Mouse (Mus musculus) regulatory T cell (primary cell): ENCODE measurements around the gene Slc16a10.

Experiments
- in situ Hi-C: fragments of 300-600 bp; cut with MboI, MseI; formaldehyde crosslinking; loops from one replicate; pipeline ENCODE4 v1.15.1; 2025; ENCODE audit warnings: high pct_unique_total_duplicates

Slc16a10 gene

DNA sequence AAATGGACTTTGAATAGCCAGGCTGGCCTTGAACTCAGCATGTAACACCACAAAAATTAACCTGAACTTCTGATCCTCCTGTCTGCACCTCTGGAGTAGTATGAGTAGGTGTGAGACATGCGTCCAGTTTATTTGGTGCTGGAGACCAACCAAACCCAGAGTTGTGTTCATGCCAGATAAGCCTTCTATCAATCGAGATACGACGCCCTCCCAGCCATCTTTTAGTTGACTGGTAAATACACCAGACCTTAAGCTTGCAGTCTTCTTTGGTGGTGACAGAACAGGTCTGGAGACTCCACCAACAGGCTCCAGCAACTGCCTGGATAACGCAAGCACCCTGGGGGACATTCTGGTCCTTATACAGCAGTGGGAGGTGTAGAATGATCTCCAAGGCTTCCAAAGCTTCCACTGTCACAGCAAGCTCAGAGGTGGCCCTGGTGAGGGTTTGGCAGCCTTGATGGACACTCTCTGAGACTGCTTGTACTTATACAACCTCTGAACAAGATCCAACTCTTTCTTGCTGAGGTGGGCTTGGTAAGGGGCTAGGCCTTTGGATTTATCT is 7.6 kb upstream of the Slc16a10 start:
- in situ Hi-C loops = no loop called here

DNA sequence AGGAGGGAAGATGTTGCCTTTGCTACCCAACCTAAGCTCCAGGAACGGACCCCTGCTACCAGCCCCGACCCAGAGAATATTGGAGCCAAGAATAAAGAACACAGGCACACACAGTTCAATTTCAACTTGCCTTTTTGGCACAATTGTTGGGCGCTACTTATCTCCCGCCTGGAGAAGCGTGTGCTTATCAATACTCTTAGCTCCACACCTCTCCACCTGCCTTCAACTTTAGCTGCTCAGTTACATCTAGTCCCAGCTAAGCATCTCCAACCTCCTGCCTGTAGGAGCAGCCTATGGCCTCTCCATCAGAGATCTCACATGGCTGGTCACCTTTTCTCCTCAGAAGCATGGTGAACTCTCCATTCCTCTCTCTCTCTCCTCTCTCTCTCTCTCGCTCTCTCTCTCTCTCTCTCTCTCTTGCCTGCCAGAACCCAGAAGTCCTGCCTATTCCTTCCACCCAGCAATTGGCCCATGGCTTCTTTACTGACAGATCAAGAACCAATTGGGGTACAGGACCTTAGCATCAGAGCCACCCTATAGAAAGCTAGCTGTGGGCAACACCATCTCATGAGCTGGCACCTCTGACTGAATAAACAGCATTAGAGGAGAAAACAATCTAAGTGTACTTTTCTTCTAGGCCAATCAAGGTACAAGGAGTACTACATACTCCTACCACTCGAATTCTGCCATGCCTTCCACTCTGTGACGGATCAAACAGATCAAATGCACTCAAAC is 5.4 kb upstream of the Slc16a10 start:
- in situ Hi-C loops = no loop called here

DNA sequence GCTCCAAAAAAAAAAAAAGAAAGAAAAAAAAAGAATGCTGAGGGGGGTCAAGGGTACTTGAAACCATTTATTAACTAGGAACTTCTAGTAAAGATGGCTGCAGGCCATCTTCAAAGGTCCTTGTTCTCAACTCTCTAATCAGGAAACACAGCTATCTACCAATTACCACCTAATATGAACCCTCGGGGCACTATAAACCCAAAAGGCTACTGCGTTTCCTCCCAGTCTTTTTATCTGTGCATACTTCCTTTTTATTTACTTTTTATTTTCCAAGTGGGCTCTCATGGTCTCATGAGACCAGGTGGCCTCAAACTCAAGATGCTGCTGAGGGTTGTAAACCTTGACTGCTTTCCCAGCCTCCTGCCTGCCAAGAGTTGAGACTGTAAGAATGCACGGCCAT is 4.4 kb upstream of the Slc16a10 start:
- in situ Hi-C loops = no loop called here

DNA sequence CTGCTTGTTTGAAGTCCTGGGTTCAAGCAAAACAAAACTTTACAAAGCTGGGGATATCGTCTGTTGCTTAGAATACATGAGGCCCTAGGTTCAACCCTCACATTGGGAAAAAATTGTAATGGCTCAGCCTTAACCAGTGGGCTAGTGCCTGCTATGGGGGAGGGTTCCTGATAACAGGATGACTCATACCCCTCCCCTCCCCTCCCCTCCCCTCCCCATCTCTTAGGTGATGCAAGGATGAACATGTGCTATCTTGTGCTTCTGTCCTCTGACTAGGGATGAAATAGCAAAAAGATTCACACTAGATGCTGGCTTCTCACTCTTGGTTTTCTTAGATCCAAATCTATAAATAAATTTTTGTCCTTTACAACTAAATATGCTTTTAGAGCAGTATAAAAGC is 2.8 kb upstream of the Slc16a10 start:
- in situ Hi-C loops = no loop called here

DNA sequence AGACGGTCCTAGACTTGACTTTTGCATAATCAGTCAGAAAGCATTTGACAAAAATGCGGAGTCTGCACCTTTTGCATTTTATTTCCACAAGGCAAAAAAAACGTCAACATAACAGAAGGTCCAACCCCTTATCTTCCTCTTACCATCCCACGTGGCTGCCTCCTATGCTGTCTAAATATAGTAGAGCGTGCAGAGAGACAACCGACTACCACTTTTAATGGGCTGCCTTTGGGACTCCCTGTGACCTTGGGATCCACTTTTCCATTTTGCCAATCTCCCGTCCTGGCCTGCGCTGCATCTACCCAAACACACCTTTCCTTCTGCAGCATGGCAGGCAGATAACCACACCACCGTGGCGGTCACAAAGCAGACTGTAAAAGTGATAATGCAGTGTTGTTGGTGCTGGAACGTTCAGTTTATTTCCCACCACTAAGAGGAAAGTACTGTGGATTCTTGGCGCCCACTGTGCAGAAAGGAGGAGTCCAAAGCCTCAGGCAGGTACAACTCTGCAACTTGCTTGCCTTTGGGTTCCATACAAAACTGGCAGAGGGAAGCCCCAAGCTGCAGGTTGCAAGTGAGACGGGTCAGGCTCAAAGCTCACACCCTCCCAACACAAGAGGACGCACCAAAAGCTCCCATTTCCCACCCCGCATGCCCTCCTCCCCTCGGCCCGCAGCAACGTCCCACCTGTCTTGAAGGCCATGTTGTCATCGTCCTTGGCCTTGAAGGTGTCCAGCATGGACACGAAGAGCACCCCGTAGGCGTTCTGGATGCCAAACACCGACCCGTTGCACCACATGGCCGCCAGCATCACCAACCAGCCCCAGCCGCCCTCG is 824 bp downstream of the Slc16a10 start:
- in situ Hi-C loops = no loop called here

DNA sequence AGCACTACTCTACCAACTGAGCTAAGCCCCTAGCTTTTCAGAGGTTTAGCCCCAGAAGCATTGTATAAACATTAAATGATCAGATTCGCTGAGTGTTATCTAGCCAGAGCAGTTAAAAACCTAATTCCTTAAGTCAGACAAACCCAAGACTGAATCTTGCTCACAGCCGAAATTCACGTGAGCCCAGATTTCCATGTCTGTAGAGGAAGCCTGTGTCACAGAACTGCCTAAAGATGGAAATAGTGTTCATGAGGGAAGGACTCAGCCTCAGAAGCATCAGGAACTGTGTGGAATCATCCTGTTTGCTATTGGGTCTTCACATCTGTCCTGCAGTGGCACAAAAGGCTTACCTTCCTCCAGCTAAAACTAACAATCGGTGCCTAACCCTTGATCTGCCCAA is 2.4 kb downstream of the Slc16a10 start:
- in situ Hi-C loops = loop anchor here (5.0 to 10.0 kb wide), 2 partner anchors 45 to 77 kb away; no protein-coding TSS in a partner anchor

DNA sequence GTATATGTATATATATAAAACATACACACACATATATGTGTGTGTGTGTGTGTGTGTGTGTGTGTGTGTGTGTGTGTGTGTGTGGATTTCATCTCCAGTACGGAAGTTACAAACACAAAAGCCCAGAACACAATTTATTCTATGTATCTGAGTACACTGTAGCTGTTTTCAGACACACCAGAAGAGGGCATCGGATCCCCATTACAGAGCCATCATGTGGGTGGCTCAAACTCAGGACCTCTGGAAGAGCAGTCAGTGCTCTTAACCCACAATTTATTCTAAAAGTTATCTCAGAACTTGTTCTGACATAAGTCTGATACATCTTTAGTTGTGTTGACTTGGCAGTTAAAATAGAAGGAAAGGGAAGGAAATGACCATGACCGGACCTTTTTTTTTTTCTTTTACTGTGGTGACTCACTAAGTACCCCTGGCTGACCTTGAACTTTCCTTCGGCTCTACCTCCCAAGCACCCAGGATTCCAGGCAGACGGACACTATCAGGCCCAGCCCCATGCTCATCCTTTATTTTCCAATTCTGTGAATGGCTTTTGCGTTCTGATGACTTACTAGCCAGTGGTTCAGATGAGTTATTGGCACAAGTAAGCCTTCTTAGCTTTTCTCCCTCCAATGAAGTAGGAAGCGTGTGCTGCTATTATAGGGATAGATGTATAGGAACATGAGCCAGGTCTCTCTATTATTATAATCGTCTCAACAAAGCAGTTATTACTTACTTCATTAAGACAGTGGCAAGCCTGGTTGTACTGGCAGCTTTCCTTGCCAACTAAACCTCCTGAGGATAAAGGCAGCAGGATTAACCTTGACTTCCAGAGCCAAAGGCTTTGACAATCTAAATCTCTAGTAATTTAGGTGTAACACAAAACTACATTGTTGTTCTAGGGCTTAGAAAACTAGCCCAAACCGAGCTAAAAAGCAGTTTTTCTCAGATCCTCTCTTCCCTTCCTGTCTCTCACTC is 6.0 kb downstream of the Slc16a10 start:
- in situ Hi-C loops = loop anchor here (5.0 to 10.0 kb wide), 2 partner anchors 49 to 74 kb away; no protein-coding TSS in a partner anchor

DNA sequence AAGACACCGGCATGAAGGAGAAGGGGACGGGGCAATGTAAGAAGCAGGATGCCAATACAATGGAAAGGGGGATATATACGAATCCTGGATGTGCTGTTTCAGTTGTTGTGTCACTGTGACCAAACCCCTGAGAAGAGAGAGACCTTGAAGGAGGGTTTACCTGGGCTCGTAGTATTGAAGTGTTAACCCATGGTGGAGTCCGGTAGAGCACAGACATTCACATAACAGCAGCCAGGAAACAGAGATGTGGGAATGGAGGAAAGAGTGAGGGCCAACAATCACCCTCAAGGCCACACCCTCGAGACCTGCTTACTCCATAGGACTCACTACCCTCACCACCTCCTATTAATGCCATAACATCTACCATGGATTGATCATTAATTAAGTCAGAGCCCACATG is 7.2 kb downstream of the Slc16a10 start:
- in situ Hi-C loops = loop anchor here (5.0 to 10.0 kb wide), 2 partner anchors 50 to 73 kb away; no protein-coding TSS in a partner anchor

DNA sequence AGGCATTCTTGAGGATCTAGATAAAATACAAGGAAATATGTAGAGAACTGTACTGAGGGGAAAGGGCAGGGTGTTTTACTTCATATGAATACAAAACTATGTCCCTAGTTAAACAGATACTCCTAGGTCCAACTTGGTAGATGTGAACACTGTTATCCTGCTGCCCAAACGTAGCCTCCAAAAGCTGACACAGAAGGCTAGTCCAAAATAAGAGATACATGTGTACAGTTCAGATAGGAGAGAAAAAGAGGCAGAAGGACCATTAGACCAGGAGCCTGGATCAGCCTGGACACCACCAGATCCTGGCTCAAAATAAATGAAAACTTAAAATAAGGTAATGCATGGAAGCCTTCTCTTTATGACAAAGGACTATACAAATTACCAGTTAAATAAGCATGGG is 8.4 kb downstream of the Slc16a10 start:
- in situ Hi-C loops = loop anchor here (10.0 kb wide), 1 partner anchor 51 kb away; no protein-coding TSS in a partner anchor

DNA sequence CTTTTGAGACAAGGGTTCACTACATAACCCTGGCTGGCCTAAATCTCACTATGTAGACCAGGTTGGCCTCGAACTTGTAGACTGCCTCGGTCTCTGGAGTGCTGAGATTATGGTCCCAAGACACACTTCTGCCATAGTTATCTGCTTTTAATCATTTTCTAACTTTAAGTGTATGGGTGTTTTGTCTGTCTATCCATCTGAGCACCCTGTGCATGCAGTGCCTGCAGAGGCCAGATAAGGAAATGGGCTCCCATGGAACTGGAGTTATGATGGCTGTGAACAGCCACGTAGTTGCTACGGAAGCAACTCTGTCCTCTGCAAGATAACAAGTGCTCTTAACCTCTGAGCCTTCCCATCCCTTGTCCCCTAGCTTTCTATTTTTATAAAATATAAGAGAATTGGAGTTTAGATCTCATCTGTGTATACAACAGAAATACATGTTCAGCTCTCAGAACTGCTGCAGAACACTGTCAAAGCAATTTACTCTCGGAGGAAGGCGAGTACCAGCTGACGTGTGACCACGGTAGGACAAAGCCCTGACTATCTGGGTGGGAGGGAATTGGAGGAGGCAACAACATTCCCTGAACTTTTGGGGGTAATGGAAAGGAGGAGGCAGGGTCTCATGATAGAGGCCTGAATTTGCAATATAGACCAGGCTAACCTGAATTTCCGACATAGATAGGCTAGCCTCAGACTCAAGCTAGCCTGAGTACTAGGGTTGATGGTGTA is 10.2 kb downstream of the Slc16a10 start:
- in situ Hi-C loops = loop anchor here (10.0 kb wide), 1 partner anchor 53 kb away; no protein-coding TSS in a partner anchor

DNA sequence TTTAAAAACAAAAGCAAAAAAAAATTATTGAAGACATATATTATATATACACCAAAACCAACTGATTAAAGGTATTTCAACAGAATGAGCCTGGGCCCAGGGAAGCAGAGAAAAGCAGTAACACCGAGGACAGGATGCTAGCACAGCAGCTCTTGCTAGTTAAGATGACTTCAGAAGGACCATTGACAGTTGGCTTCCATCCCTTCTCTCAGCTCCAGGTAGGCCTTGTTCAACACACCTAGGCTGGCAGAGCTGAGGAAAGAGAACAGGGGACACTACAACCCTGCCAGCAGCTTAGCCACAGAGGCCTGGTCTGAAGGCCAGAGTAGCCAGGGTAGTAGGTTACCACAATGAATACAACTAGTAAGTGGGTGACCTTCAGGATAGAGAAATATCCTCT is 11.9 kb downstream of the Slc16a10 start:
- in situ Hi-C loops = loop anchor here (10.0 kb wide), 1 partner anchor 55 kb away; no protein-coding TSS in a partner anchor

DNA sequence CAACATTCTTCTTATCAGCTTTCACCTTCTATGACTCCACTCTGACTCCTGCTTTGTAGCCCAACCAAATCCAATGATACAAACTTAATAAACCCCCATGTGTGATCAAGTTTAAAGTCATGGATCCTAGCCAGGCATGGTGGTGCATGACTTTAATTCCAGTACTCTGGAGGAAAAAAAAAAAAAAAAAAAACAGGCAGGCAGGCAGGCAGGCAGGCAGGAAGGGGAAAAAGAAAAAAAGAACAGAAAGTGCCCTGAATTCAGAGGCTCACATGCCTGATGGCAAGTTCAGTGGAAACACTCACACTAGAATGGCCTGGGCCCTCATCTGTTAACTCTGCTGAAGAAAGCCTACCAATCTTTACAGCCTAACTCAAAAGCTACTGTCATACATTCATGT is 12.9 kb downstream of the Slc16a10 start:
- in situ Hi-C loops = no loop called here

DNA sequence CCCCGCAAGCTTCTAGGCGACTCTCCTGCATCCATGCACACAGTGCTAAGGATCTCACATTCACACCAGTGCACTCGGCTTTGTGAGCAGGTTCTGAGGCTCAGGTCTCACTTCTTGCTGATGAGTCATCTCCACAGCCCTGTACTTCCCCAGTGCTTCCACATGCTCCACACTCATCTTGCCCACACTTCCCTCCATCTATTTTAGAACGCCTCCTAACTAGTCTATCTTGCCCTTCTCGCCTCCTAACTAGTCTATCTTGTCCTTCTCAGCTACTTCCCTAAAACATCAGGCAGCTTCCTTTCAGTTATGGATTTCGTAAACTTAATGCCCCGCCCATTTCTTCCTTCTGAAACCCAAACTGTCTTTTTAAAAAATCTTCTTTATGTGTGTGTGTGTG is 13.6 kb downstream of the Slc16a10 start:
- in situ Hi-C loops = no loop called here

DNA sequence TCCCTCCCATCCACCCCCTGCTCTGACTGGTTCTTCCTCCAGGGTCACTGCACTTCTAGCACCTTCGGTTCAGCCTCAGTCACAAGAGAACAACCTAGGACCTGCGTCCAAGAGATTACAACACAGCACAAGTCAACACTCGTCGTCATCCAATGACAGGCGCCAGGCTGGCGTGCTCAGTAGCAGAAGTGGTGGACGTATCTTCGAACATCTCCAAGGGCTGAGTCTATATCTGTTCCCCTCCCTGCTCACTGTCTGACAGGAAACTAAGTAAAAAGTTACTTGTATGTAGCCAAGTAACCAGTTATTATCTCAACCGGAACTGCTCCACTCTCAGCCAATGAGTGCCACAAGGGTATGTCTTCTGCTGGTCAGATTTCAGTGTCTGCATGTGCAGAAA is 16.9 kb downstream of the Slc16a10 start:
- in situ Hi-C loops = no loop called here

DNA sequence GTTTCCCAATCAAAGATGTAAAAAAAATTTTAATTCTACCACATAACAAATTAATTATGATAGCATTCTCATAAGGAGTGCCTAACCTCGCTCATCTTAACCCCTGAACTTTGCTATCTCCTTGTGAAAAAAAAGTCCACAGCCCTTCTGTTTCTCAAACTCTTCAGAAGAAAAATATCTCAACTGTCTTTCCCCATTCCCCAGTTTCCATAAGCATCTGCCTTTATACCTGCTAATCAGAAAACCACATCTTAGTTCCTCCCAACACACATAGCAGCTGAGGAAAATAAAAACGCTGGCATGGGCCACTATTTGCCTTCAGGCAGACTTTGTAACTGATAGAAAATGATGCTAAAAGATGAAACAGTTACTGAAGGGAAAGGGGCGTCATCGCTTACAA is 17.5 kb downstream of the Slc16a10 start:
- in situ Hi-C loops = no loop called here

DNA sequence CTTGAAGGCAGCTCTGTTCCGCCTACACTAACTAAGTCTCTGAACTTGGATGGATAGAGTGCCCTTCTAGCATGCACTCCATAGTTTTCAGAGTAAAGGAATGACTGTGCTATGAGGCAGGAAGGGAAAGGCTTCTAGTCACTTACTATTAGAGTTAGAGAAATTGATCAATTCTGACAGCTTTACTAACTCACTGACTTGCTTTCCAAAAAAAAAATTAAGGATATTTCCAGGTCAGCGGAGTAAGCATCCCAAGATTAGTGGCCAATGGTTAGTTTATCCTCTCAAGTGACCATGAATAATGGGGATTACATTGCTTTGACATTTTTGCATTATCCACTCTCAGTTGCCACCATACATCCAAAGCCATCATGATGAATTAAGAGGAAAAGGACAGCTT is 18.0 kb downstream of the Slc16a10 start:
- in situ Hi-C loops = no loop called here

DNA sequence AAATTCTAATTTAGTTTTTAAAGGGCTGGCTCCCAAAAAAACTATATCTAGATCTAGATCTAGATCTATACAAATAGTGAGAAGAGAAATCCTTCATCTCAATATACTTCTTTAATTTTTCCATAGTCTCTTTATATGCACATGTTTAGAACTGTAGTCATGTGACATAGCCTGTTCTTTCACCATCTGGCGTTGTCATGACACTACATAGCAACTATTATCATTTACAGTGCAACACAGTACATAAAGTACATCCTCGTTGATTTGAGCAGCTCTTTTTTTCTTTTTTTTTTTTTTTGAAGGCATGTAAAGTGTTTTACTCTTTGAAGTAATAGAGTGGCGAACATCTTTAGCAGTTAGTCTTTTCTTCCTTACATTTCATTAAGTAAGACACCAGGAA is 22.6 kb downstream of the Slc16a10 start:
- in situ Hi-C loops = no loop called here

DNA sequence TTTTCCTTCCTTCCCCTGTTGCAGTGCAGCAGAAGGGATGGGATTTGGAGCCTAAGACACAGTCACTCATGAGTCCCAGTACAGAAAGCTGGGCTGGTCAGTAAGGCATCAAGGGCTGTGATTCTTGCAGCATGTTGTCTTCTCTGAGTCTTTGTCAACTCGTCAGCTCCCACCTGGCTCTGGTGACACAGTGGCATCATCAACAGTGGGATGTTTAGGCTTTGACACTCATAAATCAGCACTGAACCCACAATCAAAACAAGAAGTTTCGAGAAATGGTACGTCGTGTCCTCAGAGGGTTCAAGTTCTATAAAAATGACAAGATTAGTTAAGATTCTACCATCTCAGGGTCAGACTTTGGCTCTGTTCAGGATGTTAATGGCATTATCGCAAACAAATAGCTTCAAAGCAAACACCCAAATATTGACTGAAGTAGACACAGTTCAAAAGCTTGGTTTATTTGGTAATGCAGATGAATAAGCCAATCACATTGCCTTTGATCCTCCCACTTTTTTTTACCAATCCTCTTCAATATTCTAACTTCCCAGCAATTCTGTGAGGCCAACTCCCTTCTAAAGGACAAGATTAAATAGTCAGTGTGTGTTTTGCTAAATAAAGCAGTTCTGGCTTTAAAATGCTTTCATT is 23.2 kb downstream of the Slc16a10 start:
- in situ Hi-C loops = no loop called here

DNA sequence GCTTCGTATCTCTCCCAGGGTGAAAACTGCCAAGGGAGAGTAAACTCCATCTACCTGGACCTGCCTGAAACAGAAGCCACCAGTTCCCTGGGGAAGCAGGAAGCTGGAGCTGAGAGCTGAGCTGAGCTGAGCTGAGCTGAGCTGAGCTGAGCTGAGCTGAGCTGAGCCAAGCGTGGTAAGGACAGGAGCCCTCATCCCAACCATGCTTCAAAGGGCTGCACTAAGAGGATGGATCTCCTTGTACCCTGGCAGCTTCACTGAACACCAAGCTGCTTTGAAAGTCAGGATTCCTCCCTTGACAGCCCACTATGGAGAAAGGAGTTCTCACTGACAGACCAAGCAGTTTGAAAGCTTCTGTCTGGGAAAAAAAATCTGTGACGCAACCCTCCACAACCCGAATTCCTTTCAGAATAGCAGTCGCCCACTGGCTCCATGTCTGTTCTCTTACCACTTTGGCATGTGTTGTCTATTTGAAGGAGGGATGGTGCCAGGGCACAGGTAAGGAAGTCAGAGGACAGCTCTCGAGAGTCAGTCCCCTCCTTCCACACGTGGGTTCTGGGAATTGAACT is 28.5 kb downstream of the Slc16a10 start:
- in situ Hi-C loops = no loop called here

DNA sequence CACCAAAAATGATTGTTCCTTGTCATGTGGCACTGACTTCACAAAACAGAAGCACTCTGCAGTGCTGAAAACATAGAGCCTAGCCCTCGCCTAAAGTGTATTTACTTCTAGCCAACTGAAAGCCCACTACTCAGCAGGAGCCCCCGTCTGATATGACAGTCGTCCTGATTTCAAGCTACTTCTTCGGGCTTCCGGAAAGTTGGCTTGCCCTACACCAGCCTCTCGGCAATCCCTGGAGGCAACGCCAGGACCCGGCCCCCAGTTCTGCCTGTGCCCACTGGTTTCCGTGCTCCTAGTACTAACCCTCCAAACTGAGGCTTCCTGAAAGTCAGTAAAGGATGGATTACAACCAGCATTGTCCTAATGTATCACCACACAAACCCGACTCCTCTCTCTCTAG is 29.8 kb downstream of the Slc16a10 start:
- in situ Hi-C loops = no loop called here
